Mouse (Mus musculus): Measurements from ENCODE around the gene Plbd1. TPM values are rescaled to one million over a fixed set of nuclear protein-coding genes. Genes with fewer than 3 reads are reported as not detected.

Gene Plbd1
- total and polyA plus RNA-seq, 3 experiments = 28.4 to 53.5 (median 48.8) TPM

- no peaks in the 10 kb centered on the region for H3K36me3 ChIP-seq (ENCODE audit: control insufficient read depth, insufficient read depth, low read length)
- H3K4me3 ChIP-seq = no peak overlapping the region
- H3K27me3 ChIP-seq (ENCODE audit: control insufficient read depth, insufficient read depth, low read length) = no peaks in the 10 kb centered on the region
- H3K27ac ChIP-seq = no peak overlapping the region
- TF ChIP-seq CTCF (IDR thresholded peaks at IDR 0.05) (no peak), EP300 (IDR thresholded peaks at IDR 0.05; ENCODE audit: insufficient read depth, low read depth, low read length) (no peak), POLR2A (IDR thresholded peaks at IDR 0.05; ENCODE audit: insufficient read depth, low read depth, low read length) (no peak)
- H3K4me1 ChIP-seq (ENCODE audit: control insufficient read depth, insufficient read depth, low read length) = no peaks in the 10 kb centered on the region
- no peak for DNase-seq
- no peak overlapping the region for H3K9ac ChIP-seq (ENCODE audit: low read depth, low read length)
- 63% methylated on average over 10 of the region's 10 CpGs for WGBS
- H3K79me2 ChIP-seq (replicated peaks; ENCODE audit: control insufficient read depth, insufficient read depth, low read length) = no peaks in the 10 kb centered on the region
- intact Hi-C loops (cut with DNase I) = no loop called here
Observed at GRCm38 (mm10) chr6:136647455-136647861, 14.3 kb downstream of the Plbd1 start.

GRCm38 (mm10) chr6:136646207-136646606 lies 15.5 kb downstream of the Plbd1 start:
- Histone ChIP-seq H3K27me3 (ENCODE audit: control insufficient read depth, insufficient read depth, low read length) (no peaks in the 10 kb centered on the region), H3K4me3 (no peak overlapping the region), H3K36me3 (ENCODE audit: control insufficient read depth, insufficient read depth, low read length) (no peaks in the 10 kb centered on the region), H3K79me2 (replicated peaks; ENCODE audit: control insufficient read depth, insufficient read depth, low read length) (no peaks in the 10 kb centered on the region), H3K4me1 (ENCODE audit: control insufficient read depth, insufficient read depth, low read length) (no peaks in the 10 kb centered on the region), H3K27ac (no peak overlapping the region), H3K9ac (ENCODE audit: low read depth, low read length) (no peak overlapping the region)
- 64% methylated on average over 6 of the region's 6 CpGs for WGBS
- DNase-seq = no peak
- intact Hi-C loops (cut with DNase I) = no loop called here
- TF ChIP-seq POLR2A (IDR thresholded peaks at IDR 0.05; ENCODE audit: insufficient read depth, low read depth, low read length) = no peak
- no peak for TF ChIP-seq EP300 (IDR thresholded peaks at IDR 0.05; ENCODE audit: insufficient read depth, low read depth, low read length)
- no peak for TF ChIP-seq CTCF (IDR thresholded peaks at IDR 0.05)

GRCm38 (mm10) chr6:136645754-136646153 lies 16.0 kb downstream of the Plbd1 start:
- no peaks in the 10 kb centered on the region for H3K27me3 ChIP-seq (ENCODE audit: control insufficient read depth, insufficient read depth, low read length)
- no peaks in the 10 kb centered on the region for H3K79me2 ChIP-seq (replicated peaks; ENCODE audit: control insufficient read depth, insufficient read depth, low read length)
- no peak for DNase-seq
- intact Hi-C loops (cut with DNase I) = no loop called here
- no peak overlapping the region for H3K27ac ChIP-seq
- H3K4me1 ChIP-seq (ENCODE audit: control insufficient read depth, insufficient read depth, low read length) = no peaks in the 10 kb centered on the region
- H3K9ac ChIP-seq (ENCODE audit: low read depth, low read length) = no peak overlapping the region
- no peak overlapping the region for H3K4me3 ChIP-seq
- TF ChIP-seq EP300 (IDR thresholded peaks at IDR 0.05; ENCODE audit: insufficient read depth, low read depth, low read length) = no peak
- no peak for TF ChIP-seq POLR2A (IDR thresholded peaks at IDR 0.05; ENCODE audit: insufficient read depth, low read depth, low read length)
- no peak for TF ChIP-seq CTCF (IDR thresholded peaks at IDR 0.05)
- H3K36me3 ChIP-seq (ENCODE audit: control insufficient read depth, insufficient read depth, low read length) = no peaks in the 10 kb centered on the region
- WGBS = 69% methylated on average over 9 of the region's 9 CpGs

GRCm38 (mm10) chr6:136644171-136644570 lies 17.6 kb downstream of the Plbd1 start:
- Histone ChIP-seq H3K4me1 (ENCODE audit: control insufficient read depth, insufficient read depth, low read length) (no peaks in the 10 kb centered on the region), H3K36me3 (ENCODE audit: control insufficient read depth, insufficient read depth, low read length) (no peaks in the 10 kb centered on the region), H3K9ac (ENCODE audit: low read depth, low read length) (no peak overlapping the region), H3K27ac (no peak overlapping the region), H3K4me3 (no peak overlapping the region), H3K79me2 (replicated peaks; ENCODE audit: control insufficient read depth, insufficient read depth, low read length) (no peaks in the 10 kb centered on the region), H3K27me3 (ENCODE audit: control insufficient read depth, insufficient read depth, low read length) (no peaks in the 10 kb centered on the region)
- intact Hi-C loops (cut with DNase I) = loop anchor here (5.0 kb wide), 1 partner anchor 98 kb away; no protein-coding TSS in a partner anchor
- DNase-seq = no peak
- no peak for TF ChIP-seq POLR2A (IDR thresholded peaks at IDR 0.05; ENCODE audit: insufficient read depth, low read depth, low read length)
- peak; percentile 61 for TF ChIP-seq CTCF (IDR thresholded peaks at IDR 0.05)
- TF ChIP-seq EP300 (IDR thresholded peaks at IDR 0.05; ENCODE audit: insufficient read depth, low read depth, low read length) = no peak
- 86% methylated on average over 2 of the region's 2 CpGs for WGBS

GRCm38 (mm10) chr6:136634982-136635381 lies 26.7 kb downstream of the Plbd1 start:
- no peak for DNase-seq
- TF ChIP-seq EP300 (IDR thresholded peaks at IDR 0.05; ENCODE audit: insufficient read depth, low read depth, low read length) (no peak), CTCF (IDR thresholded peaks at IDR 0.05) (peak; percentile 24), POLR2A (IDR thresholded peaks at IDR 0.05; ENCODE audit: insufficient read depth, low read depth, low read length) (no peak)
- intact Hi-C loops (cut with DNase I) = no loop called here
- Histone ChIP-seq H3K4me3 (no peak overlapping the region), H3K9ac (ENCODE audit: low read depth, low read length) (no peak overlapping the region), H3K27ac (no peak overlapping the region), H3K79me2 (replicated peaks; ENCODE audit: control insufficient read depth, insufficient read depth, low read length) (no peaks in the 10 kb centered on the region), H3K27me3 (ENCODE audit: control insufficient read depth, insufficient read depth, low read length) (no peaks in the 10 kb centered on the region), H3K36me3 (ENCODE audit: control insufficient read depth, insufficient read depth, low read length) (no peaks in the 10 kb centered on the region), H3K4me1 (ENCODE audit: control insufficient read depth, insufficient read depth, low read length) (no peaks in the 10 kb centered on the region)
- WGBS = 64% methylated on average over 3 of the region's 3 CpGs

- no peaks in the 10 kb centered on the region for H3K36me3 ChIP-seq (ENCODE audit: control insufficient read depth, insufficient read depth, low read length)
- H3K9ac ChIP-seq (ENCODE audit: low read depth, low read length) = no peak overlapping the region
- TF ChIP-seq EP300 (IDR thresholded peaks at IDR 0.05; ENCODE audit: insufficient read depth, low read depth, low read length) (no peak), POLR2A (IDR thresholded peaks at IDR 0.05; ENCODE audit: insufficient read depth, low read depth, low read length) (no peak), CTCF (IDR thresholded peaks at IDR 0.05) (no peak)
- no peak overlapping the region for H3K4me3 ChIP-seq
- H3K27ac ChIP-seq = no peak overlapping the region
- H3K79me2 ChIP-seq (replicated peaks; ENCODE audit: control insufficient read depth, insufficient read depth, low read length) = no peaks in the 10 kb centered on the region
- no peaks in the 10 kb centered on the region for H3K4me1 ChIP-seq (ENCODE audit: control insufficient read depth, insufficient read depth, low read length)
- WGBS = 53% methylated on average over 6 of the region's 6 CpGs
- intact Hi-C loops (cut with DNase I) = no loop called here
- H3K27me3 ChIP-seq (ENCODE audit: control insufficient read depth, insufficient read depth, low read length) = no peaks in the 10 kb centered on the region
- DNase-seq = no peak
Observed at GRCm38 (mm10) chr6:136633719-136634118, 28.0 kb downstream of the Plbd1 start.
